Mouse (Mus musculus): ENCODE data around the gene Kcnt1.
A peak's percentile ranks its signal among the peaks of the same experiment; 100 is the strongest.
"Not testable (repeated sequence)": the region's sequence is repeated elsewhere in the genome, so short reads cannot be mapped to it uniquely, and the experiment has no call there.

The Kcnt1 gene

DNA sequence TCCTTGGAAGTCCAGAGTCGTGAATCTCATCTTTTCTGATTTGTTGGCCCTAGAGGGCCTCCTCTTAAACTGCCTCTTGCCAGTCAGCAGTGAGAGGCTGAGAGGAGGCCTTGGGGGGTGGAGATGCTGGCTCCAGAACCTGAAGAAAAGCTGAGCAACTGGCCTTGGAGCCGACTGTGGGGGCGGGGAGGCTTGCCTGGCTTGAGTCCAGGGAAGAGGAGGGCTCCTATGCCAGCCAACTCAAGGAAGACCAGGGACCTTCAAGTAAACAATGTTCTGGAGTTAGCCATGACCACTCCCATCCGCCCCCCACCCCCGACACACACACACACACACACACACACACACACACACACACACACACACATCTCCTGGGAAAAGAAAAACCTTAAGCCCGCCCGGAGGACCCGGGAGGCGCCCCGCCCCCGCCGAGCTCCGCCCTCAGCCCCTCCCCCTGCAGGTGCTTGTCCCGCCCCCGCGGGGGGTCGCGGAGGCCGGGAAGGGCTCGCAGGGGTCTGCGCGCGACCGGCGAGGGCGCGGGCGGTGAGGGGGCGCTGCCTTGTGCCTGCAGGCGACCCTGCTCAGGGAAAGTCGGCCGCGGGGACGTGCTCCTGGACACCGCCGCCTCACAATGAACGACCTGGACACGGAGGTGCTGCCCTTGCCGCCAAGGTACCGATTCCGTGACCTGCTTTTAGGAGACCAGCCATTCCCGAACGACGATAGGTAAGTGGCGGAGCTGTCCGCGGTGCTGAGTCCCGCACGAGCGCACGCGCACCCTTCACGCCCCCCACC, at the start of gene Kcnt1:
Gene Kcnt1 (plus strand): TSS at position 398 of the 795 bp plus-strand sequence.
- peak; percentile 72 to 80 for DNase-seq

DNA sequence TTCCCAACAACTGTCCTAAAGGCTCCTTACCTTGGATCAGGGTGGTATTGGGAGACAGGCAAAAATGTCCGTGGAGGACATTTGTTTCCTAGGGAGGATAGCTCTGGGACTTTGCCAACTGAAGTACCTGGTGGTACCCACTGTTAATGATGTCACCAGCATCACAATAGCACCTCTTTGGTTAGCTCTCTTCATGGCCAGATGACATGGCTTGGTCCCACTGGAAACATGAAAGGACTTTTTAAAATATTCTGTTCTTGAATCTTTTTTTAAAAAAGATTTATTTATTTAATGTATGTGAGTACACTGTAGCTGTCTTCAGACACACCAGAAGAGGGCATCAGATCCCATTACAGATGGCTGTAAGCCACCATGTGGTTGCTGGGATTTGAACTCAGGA, 47.8 kb upstream of the Kcnt1 start, which contains the start of gene Glt6d1:
Gene Glt6d1 (minus strand): TSS at position 101 of the 400 bp plus-strand sequence.
- DNase-seq: not testable (repeated sequence)

DNA sequence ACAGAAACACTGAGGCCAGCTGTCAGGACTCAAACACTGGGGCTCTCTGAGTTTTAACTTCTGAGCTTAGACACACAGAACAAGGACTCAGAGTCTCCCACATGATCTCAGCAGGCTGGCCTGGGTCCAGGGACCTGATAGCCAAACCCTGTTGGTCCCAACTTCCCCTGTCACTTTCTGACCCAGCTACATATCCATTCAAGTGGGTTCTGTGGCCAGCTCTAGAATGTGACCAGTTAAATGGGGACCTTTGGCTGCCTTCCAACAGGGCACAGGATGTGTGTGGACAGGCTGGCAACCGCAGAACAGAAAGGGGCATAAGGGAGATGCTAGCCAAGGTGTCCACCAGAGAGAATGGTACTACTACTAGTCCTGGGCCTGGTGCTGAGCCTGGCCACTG, 40.7 kb upstream of the Kcnt1 start, which contains the start of gene Lcn9:
Gene Lcn9 (plus strand): TSS at position 348 of the 400 bp plus-strand sequence.
- peak in 1 of 2 experiments; percentile 38 for DNase-seq

DNA sequence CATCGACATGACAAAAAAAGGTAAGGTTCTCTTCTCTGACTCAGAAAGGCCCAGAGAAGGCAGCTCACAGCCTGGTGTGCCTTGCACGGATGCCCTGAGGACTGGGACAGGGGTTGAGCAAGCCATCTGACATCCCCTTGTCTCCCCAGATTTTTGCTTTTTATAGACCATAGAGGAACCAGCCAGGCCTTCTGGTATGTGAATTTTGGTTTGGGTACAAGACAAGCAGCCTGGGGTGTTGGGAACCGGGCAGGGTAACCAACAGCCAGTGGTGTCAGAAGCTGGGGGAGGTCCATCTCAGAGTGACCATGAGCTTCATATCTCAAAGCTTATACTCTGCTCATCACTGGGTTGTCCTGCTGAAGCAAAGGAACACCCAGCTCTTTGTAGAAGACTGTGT, 38.8 kb upstream of the Kcnt1 start:
- DNase-seq: no peak

DNA sequence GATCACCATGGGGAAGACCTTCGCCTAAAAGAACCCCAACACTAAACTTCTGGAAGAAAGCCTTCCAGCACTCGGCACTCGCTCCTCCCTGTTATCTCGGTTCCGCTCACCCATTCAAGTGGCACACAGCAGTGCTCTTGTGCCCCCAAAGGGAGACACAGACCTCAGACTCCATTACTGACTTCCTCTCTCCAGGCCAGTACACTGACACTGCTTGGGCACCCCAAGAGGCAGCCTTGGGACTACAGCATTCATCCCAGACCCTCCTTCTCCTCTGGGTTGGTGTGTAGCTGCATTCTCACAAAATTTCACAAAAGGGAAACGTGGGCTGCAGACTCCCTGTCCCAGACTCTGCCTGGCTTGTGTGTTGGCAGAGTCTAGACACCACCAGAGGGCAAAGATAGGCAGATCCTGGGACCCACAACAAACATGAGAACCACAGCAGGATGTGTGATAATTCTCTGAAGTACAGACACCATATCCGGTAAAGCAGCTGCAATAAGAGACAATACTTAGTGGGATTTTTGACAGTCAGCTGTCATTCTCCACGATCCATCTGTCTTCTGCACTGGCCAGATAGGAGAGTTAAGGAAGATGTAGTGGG, 35.1 kb upstream of the Kcnt1 start:
- no peak for DNase-seq

DNA sequence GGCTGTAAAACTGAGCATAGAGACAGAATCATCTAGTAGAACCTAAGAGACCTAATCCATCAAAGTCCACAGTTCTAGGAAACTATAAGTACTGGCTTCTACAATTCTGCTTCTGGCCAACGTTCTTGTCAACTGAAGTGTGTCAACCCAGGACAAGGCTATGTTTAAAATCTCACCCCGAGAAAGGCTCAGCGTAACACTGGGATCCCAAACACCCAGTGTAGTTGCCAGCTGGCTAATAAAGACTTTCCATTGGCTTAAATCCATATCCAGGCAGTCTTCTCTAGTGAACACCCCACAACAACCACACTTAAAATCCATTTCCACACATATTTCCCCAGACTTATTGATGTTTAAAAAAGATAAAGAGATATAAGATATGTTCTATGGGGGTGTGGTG, 32.7 kb upstream of the Kcnt1 start:
- no peak for DNase-seq

DNA sequence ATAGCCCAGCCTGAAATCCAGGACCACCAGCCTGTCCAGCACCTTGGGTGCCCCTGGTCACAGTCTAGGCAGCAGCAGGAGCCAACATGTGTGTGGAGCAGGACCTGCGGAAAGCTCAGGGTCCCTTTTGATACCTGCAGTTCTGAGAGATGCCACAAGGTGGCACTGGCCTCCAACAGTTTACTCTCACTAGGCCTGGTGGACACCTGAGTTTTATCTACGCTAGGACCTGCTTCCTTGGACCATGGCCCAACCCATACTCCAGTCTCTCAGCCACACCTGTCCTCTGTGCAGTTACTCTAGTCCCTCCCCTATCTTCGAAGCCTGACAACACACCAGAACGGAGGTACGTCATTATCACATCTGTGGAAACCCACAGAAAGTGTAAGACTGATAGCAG, 27.2 kb upstream of the Kcnt1 start:
- peak; percentile 91 to 92 for DNase-seq

DNA sequence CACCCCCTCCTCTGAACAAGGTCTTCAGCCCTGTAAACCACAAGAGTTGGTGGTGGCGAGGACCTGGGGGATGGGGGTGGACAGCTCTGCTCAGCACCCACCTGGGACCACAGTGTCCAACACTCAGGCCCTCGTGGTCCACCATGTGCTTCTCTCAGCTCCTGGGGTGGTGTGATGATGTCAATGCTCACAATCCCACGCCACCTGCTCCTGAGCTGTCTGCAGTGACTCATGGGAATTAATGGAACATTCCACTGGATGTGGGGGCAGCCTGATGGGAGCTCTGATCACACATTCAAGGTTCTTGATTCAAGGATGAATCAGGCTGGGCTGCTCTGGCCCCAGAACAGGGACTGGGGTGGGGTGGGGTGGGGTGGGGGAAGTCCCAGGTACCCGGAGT, 21.4 kb upstream of the Kcnt1 start:
- no peak for DNase-seq

DNA sequence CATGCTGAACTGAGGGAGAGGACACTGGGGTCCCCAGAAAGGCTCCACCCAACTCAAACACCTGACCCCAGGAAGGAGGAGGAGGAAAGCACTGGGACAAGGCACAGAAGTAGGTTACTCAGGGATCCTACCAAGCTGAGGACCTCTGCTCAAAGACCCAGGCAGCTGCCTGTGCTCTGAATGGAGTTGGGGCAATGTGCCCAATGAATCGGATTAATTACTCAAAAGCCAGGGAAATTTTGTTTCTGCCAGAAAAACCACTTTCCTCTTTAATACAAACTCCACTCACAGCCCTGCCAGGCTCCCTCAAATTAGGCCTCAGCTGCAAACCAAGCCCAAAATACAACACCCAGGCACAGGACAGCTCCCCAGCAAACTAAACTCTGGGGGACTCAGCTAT, 20.8 kb upstream of the Kcnt1 start:
- no peak for DNase-seq

DNA sequence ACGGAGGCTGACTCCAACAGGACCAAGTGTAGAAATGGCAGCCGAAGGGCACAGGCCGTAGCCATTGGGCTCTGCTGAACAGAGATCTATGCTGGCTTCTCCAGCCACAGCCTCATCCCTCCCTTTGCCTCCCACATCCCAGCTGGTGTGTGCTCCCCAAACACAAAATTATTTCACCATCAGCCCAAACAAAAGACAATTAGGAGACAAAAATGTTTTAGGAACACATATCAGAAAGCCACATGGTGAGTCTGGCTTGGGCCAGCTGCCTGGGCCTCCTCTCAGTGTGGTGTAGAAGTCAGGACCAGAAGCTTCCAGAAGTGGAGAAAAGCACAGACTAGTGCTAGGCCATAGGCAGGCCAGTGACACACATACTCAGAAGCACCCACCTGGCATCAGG, 19.4 kb upstream of the Kcnt1 start:
- DNase-seq: no peak

DNA sequence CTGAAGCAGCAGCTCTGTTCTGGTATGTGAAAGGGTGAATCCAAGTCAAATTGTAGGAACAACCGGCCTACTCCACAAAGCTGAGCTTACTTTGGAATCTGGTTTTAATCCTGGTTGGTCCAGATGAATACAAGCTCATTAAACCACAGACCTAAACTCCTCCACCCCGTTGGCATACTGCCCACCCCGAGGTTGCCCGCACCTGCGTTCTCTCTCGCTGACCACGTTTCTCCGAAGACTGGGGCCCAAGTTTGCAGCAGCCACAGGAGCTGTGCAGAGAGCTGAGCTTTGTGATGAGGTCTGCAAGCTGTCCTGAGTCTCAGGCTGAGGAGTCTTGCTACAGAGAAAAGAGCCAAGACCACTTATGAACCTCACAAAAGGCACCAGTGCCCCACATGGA, 17.0 kb upstream of the Kcnt1 start:
- DNase-seq: peak in 1 of 2 experiments; percentile 50

DNA sequence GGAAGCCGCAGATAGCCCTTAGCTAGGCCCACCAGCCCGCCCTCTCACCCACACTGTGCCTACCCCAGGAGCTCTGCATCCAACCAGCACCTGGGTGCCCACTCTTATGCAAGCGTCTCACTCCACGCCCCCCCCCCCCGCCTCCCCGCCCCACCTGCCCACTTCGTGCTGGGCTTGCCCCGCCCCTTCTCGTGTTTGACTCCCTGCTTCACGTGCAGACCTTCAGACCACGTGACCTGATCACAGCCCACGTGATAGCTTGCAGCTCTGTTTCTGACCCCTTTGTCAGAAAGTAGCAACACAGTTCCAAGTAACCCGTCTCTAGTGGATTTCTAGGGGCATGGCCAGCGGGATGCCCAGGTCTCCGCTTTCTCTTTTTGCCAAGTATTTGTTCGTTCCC, 16.3 kb upstream of the Kcnt1 start, which contains the start of gene Sohlh1:
Gene Sohlh1 (minus strand): TSS at position 23 of the 400 bp plus-strand sequence.
- DNase-seq: no peak

DNA sequence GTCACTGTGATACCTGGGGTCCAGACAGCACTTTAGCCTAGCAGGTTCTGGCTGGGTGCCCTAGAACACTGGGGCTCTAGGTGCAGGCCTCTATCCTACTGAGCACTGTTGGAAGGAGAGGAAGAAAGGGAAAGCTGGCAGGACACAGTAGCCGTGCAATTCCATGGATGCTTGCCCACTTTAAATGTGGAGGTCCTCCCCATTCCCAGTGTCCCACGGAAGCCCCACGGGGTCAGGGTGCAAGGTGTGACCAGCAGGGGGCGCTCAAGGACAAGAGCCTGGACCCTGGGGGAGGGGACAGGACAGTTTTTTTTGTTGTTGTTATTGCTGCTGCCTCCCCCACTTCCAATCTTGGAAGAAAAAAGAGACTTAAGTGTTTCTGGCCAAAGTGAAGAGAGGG, 13.2 kb upstream of the Kcnt1 start:
- peak; percentile 78 to 86 for DNase-seq

DNA sequence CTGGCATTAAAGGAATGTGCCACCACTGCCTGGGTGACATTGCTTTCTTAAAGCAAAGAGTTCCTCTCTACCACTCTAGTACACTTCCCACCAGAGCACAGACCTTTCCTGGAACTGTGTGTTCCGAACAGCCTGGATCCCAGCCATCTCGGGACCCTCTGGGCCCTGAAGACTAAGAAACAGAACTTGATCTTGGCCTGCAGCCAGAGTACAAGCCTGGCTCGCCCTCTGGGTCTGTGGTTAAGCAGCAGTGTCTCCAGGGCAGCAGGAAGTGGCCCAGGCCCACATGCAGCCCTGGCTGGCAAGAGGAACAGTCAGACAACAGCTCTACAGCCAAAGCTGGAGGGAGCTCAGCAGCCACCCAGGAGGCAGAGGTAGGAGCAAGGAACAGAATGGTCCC, 10.9 kb upstream of the Kcnt1 start:
- peak; percentile 35 to 37 for DNase-seq

DNA sequence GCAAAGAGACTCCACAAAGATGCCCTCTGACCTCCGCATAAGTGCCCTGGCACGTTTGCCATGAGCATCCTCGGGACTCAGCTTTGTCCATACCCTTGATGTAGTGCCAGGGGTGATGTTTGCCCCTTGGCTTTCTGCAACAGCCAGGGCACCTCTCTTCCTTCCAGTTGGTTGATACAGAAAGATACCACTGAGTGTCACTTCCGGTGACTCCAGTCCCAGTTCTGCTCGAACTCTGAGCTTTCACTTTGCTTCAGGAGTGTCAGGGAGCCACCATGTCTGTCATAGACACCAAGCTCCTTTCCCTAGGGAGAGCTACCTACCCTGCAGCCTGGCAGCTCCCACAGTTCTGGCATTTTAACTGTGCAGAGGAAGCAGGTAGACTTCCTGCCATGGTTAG, 9.5 kb upstream of the Kcnt1 start:
- no peak for DNase-seq

DNA sequence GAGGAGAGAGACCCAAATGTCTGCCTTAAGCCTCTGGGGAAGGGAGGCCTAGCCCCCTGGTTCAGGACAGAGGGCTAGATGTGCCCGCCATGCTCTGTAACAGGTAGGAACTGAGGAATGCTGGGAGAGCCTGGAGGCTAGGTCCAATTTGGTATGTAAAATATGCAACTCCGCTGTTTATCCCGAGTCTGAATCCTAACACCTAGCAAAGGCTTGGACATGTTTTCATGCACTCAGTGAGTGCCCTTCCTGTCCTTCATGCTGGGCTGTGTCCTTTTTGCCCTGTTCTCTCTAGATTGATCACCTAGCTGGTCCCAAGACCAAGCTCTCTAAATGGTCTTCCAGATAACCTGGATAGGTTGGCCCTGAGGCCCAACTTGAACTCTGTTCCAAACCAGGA, 3.6 kb upstream of the Kcnt1 start:
- DNase-seq: no peak

DNA sequence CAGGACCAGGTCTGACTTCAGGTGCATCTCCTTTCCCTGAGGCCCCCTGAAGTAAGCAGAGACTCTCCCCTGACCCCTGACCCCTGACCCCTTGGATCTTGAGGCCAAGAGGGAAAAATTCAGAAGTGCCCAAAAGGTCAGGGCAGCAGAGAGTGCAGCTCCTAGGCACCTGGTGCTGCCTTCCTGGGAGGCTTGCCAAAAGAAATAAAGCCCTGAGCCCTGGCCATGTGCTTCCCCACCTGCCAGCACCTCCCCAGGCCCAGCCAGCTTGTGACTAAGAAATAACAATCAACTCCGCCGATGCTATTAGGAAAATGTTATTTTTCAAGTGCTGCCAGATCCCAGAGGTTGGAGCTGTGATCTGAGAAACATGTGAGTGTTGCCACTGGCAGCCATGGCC, 1.5 kb upstream of the Kcnt1 start:
- peak in 1 of 2 experiments; percentile 46 for DNase-seq

DNA sequence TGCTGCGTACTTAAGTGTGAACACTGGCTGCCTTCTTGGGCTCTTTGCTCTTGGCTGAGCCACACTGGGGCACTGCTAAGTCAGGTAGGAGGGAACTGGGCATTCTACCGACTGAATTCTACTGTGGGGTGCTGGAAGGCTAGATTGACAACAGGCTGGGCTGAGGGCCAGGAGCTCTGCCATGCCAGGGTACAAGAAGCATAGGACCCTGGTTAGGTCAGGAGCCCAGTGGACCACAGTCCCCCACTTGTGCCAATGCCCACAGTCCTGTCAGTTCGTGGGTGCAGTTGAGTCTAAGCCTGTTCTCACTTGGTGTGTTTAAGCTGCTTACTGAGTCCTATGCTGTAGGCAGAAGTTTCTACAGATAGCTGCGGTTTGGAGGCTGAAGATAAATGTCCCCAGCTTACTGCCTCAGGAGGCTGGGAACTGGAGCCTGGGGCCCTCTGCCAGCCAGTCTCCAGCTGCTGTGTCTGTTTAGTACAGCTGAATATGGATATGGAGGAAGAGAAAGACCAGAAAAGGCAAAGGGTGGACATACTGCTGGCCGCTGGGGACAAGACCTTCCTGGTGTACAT, 751 bp upstream of the Kcnt1 start:
- DNase-seq: peak; percentile 37 to 38

DNA sequence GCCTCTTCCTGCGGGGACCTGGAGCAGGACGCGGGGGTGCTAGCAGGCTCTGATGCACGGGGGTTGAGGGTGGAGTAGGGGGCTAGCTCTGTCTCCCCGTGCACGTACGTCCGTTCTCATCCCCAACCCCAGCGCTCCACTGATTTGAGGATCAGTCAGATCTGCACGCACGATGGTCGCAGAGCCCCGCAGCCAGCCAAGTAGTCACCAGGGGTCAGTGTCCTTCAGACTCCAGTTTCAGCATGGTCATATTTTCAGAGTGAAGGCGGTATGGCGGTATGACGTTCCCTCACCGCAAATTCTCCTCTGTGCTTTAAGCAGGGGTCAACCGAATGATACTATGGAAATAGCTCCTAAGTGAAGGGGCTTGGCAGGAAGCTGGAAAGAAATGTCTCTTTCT, 696 bp downstream of the Kcnt1 start:
- peak; percentile 54 for DNase-seq

DNA sequence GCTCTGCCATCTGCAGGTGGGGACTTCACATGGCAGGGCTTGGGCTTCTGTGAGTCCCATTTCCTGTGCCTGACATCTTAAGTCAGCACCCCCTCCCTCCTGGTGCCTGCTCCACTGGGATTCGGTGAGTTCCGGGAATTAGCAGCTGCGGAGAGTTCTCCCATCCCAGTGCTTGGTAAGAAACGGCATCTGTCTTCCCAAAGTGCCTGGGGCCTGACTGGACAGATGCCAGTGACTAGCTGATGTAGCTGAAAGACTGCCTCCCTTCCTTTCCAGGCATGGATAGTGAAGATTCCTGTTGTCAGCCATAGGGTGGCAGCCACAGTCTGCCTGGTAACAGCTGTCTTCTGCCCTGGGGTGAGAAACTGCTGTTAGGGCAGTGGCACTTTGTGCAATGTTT, 1.9 kb downstream of the Kcnt1 start:
- DNase-seq: peak; percentile 54 to 57

DNA sequence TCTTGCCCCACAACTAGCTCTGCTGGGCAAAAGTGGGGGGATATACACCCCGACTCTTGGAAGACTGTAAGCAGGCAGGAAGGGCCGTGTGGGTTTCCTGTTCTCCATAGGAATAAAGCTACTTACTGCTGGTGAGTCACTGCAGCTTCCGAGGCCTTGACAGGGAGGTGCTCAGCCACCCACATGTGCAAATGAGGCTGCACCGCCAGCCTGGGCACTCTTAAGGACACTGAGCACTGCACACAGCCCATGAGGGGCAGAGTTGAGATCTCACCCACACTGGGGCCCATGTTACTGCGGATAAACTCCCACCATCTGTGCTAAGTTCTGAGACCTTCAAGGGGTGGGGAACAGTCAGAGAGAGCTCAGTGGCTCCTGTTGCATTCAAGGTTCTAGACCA, 3.1 kb downstream of the Kcnt1 start:
- no peak for DNase-seq

DNA sequence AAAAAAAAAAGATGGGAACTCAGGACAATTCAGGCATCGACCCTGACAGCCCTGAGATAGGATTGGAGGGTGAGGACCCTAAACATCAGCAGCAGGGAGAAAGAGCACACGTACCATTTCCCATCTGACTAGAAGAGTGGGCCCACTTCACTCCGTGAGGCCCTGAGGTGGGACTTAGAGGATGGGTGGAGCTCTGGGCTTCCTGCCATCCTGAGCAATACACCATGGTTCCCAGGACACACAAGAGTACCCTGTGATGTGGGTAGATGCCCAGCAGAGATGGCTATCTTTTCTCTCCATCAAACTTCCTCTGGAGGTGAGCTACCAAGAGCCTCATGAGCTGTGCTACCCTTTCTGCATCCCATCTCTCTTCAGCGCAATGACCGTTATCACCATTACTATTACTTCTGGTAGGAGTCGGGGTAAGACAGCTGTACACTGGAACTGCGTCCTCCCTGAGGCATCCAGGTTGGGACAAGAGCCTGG, 13.8 kb downstream of the Kcnt1 start:
- DNase-seq: no peak

DNA sequence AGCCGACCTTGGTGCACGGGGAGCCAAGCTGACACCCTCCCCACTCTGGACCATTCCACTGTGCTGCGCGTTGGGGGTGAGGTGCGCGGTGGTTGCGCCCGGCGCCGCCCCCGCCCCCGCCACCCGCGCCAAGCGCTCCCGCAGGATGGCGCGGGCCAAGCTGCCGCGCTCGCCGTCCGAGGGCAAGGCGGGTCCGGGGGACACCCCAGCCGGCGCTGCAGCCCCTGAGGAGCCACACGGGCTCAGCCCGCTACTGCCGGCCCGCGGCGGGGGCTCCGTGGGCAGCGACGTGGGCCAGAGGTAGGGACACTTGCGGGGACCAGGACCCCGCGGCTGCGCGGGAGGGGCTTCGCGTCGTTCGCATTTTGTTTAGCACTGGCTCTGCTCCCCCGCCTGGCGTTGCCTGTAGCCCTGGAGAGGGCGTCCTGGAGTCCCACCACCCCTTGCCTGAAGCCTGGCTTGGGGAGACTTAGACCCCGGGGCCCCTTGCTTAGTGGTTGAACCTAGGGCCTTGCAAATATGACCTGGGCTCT, 14.3 kb downstream of the Kcnt1 start:
- peak; percentile 88 to 91 for DNase-seq
